8 mouse cellular contexts compared by ENCODE assay signal in genomic region chr7:24886308-24886633, GRCm38 (mm10). TPM values are rescaled to one million over a fixed set of nuclear protein-coding genes. Genes with fewer than 3 reads are reported as not detected.
DNase-seq lines count a peak whose midpoint lies in the region; ATAC-seq lines count a peak whose summit lies in the region.

No protein-coding gene starts in this region.

- DNase-seq in heart, adult 11 months = peak; percentile 91
- no peak for DNase-seq in heart, adult 18-20 months
- no peak for DNase-seq in embryonic facial prominence, embryonic 11.5 days (ENCODE audit: low spot score)
- DNase-seq in lung, postnatal 10 days = peak; percentile 48
- DNase-seq in layer of hippocampus, adult 8-10 months (ENCODE audit: low spot score in 2 of 2) = no peak
- DNase-seq in cerebellum, postnatal 25 days = no peak
- DNase-seq in thymus, postnatal 36 days = no peak

- H3K27me3 ChIP-seq in embryonic facial prominence, embryonic 11.5 days (ENCODE audit: control insufficient read depth, insufficient read depth, low read length) = no peaks in the 10 kb centered on the region
- H3K27me3 ChIP-seq in intestine, embryonic 15.5 days (replicated peaks) = no peaks in the 10 kb centered on the region

- peak overlapping the region; percentile 100 for H3K4me3 ChIP-seq in embryonic facial prominence, embryonic 11.5 days (ENCODE audit: low read depth, low read length)
- H3K4me3 ChIP-seq in intestine, embryonic 15.5 days (replicated peaks) = peak overlapping the region; percentile 99

- peaks cover 7% of the 10 kb centered on the region; the same call in 1 of the 2 replicates for H3K4me1 ChIP-seq in embryonic facial prominence, embryonic 11.5 days (ENCODE audit: control insufficient read depth, insufficient read depth, low read length)
- peaks cover 19% of the 10 kb centered on the region for H3K4me1 ChIP-seq in intestine, embryonic 15.5 days (replicated peaks)

- peaks cover 25% of the 10 kb centered on the region for H3K36me3 ChIP-seq in embryonic facial prominence, embryonic 11.5 days (replicated peaks; ENCODE audit: control insufficient read depth, insufficient read depth, low read depth, low read length)
- peaks cover 28% of the 10 kb centered on the region for H3K36me3 ChIP-seq in intestine, embryonic 15.5 days

- no peak for ATAC-seq in embryonic facial prominence, embryonic 11.5 days (replicated peaks; ENCODE audit: insufficient number of reproducible peaks, low FRiP score, low TSS enrichment, low read depth)
- no peak for ATAC-seq in intestine, embryonic 15.5 days

- peak overlapping the region; percentile 76 for H3K4me2 ChIP-seq in embryonic facial prominence, embryonic 11.5 days (ENCODE audit: low read depth, low read length)
- peak overlapping the region; percentile 80 for H3K4me2 ChIP-seq in intestine, embryonic 15.5 days (replicated peaks)

- H3K9ac ChIP-seq in embryonic facial prominence, embryonic 11.5 days (replicated peaks; ENCODE audit: low read length) = peak overlapping the region; percentile 100
- peak overlapping the region; percentile 100 for H3K9ac ChIP-seq in intestine, embryonic 15.5 days

- 71% methylated on average over 4 of the region's 4 CpGs for WGBS in embryonic facial prominence, embryonic 11.5 days
- 45% methylated on average over 4 of the region's 4 CpGs for WGBS in intestine, embryonic 15.5 days

- H3K27ac ChIP-seq in embryonic facial prominence, embryonic 11.5 days (replicated peaks; ENCODE audit: low read depth, low read length) = no peak overlapping the region
- H3K27ac ChIP-seq in intestine, embryonic 15.5 days = no peak overlapping the region

- no peaks in the 10 kb centered on the region for H3K9me3 ChIP-seq in embryonic facial prominence, embryonic 11.5 days (replicated peaks; ENCODE audit: control insufficient read depth, low read length)
- H3K9me3 ChIP-seq in intestine, embryonic 15.5 days = no peaks in the 10 kb centered on the region

RNA-seq across cellular contexts. Expression of gene Rps19, which starts 2.1 kb away (rescaled TPM):
- 100 to 1,000 TPM; 548 to 623 TPM for total RNA-seq in heart, adult 18-20 months (2021)
- 2,121 and 2,269 TPM in 2 replicates for polyA plus RNA-seq in embryonic facial prominence, embryonic 11.5 days (2014; fragmentation: Nextera tagmentation; extraction: Ambion mirVana)
- 2,486 and 2,546 TPM in 2 replicates for polyA plus RNA-seq in intestine, embryonic 15.5 days (2015; fragmentation: Nextera tagmentation; extraction: Ambion mirVana)
- 100 to 1,000 TPM; 518 to 648 (median 579) TPM for total RNA-seq in layer of hippocampus, adult 8-10 months (2022)

RNA-seq across cellular contexts. Expression of gene Cd79a, which starts 10.9 kb away (rescaled TPM):
- total RNA-seq in heart, adult 18-20 months (2021) = 10 to 100 TPM in 1 of 2 experiments, 1 to 10 TPM in 1; 1.3 to 12.7 TPM
- polyA plus RNA-seq in embryonic facial prominence, embryonic 11.5 days (2014; fragmentation: Nextera tagmentation; extraction: Ambion mirVana) = 0.20 and 0.28 TPM in 2 replicates
- 0.19 and 0.29 TPM in 2 replicates for polyA plus RNA-seq in intestine, embryonic 15.5 days (2015; fragmentation: Nextera tagmentation; extraction: Ambion mirVana)
- under 1 TPM in 2 of 4 experiments, not detected in 2; 0.30 to 0.58 TPM for total RNA-seq in layer of hippocampus, adult 8-10 months (2022)

RNA-seq across cellular contexts. Expression of gene Dmrtc2, which starts 16.4 kb away (rescaled TPM):
- total RNA-seq in heart, adult 18-20 months (2021) = not detected
- polyA plus RNA-seq in embryonic facial prominence, embryonic 11.5 days (2014; fragmentation: Nextera tagmentation; extraction: Ambion mirVana) = not detected in 2 replicates
- not detected in 2 replicates for polyA plus RNA-seq in intestine, embryonic 15.5 days (2015; fragmentation: Nextera tagmentation; extraction: Ambion mirVana)
- not detected for total RNA-seq in layer of hippocampus, adult 8-10 months (2022)

RNA-seq across cellular contexts. Expression of gene Arhgef1, which starts 16.4 kb away (rescaled TPM):
- 10 to 100 TPM; 31.5 to 47.6 TPM for total RNA-seq in heart, adult 18-20 months (2021)
- 43.0 and 47.1 TPM in 2 replicates for polyA plus RNA-seq in embryonic facial prominence, embryonic 11.5 days (2014; fragmentation: Nextera tagmentation; extraction: Ambion mirVana)
- 76.5 and 77.7 TPM in 2 replicates for polyA plus RNA-seq in intestine, embryonic 15.5 days (2015; fragmentation: Nextera tagmentation; extraction: Ambion mirVana)
- 100 to 1,000 TPM in 1 of 4 experiments, 10 to 100 TPM in 3; 94.8 to 111 (median 99.3) TPM for total RNA-seq in layer of hippocampus, adult 8-10 months (2022)

RNA-seq across cellular contexts. Expression of gene Lypd4, which starts 16.5 kb away (rescaled TPM):
- not detected for total RNA-seq in heart, adult 18-20 months (2021)
- not detected in 2 replicates for polyA plus RNA-seq in embryonic facial prominence, embryonic 11.5 days (2014; fragmentation: Nextera tagmentation; extraction: Ambion mirVana)
- polyA plus RNA-seq in intestine, embryonic 15.5 days (2015; fragmentation: Nextera tagmentation; extraction: Ambion mirVana) = not detected in 2 replicates
- total RNA-seq in layer of hippocampus, adult 8-10 months (2022) = not detected

Comparison
In these comparisons a context has a peak if more than half of its experiments do, and no peak if none do; other contexts are left out.
1. DNase-seq: peak in heart, adult 11 months (single experiment) and lung, postnatal 10 days (single experiment); none in heart, adult 18-20 months (0 of 2), embryonic facial prominence, embryonic 11.5 days (single experiment), layer of hippocampus, adult 8-10 months (0 of 2), cerebellum, postnatal 25 days (0 of 2) and thymus, postnatal 36 days (0 of 2).